Mouse (Mus musculus) myocyte (in vitro differentiated cells): ENCODE data around the gene Prkcq.

Experiments
- E2F4 ChIP-seq: IDR thresholded peaks from one replicate; pipeline ENCODE4 v1.6.1; 2011; ENCODE audit warnings: mild to moderate bottlenecking, control low read depth, moderate library complexity; ENCODE audit not compliant: insufficient read depth
- MAX ChIP-seq: IDR thresholded peaks from one replicate; pipeline ENCODE4 v1.6.1; 2011; ENCODE audit warnings: low read depth, mild to moderate bottlenecking, control low read depth
- POLR2A ChIP-seq: IDR thresholded peaks from one replicate; pipeline ENCODE4 v1.6.1; 2011; ENCODE audit warnings: low read depth, mild to moderate bottlenecking, control low read depth, moderate library complexity; ENCODE audit not compliant: insufficient read length
- POLR2AphosphoS2 ChIP-seq: IDR thresholded peaks from one replicate; pipeline ENCODE4 v1.6.1; 2011; ENCODE audit warnings: low read depth, control low read depth; ENCODE audit not compliant: insufficient read length
- REST ChIP-seq: IDR thresholded peaks from one replicate; pipeline ENCODE4 v1.6.1; 2011; ENCODE audit warnings: mild to moderate bottlenecking, control low read depth, moderate library complexity; ENCODE audit not compliant: insufficient read depth, insufficient read length
- TCF12 ChIP-seq: IDR thresholded peaks from one replicate; pipeline ENCODE4 v1.6.1; 2011; ENCODE audit warnings: mild to moderate bottlenecking, control low read depth; ENCODE audit not compliant: poor library complexity, insufficient read depth, severe bottlenecking
- USF1 ChIP-seq: IDR thresholded peaks from one replicate; pipeline ENCODE4 v1.6.1; 2011; ENCODE audit warnings: low read depth, mild to moderate bottlenecking, control low read depth, moderate library complexity

DNA sequence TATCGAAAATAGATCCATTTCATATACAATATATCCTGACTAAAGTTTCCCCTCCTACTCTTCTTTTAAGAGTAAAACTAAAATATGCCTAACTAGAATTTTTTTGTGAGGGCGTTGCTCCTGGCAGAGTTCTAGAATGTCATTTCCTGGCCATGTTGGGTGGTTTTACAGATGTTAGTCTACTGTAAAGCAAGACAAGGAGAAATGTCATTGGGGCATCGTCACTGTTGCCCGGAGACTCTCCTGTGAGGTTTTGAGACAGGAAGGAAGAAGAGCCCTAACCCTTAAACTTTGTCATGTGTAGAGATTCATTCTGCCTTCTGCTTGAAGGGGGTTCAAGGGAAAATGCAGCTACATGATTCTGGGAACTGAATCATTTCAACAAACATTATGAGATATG, 82.5 kb downstream of the Prkcq start:
- TF ChIP-seq POLR2A (no peak), E2F4 (no peak), POLR2AphosphoS2 (no peak), MAX (no peak), USF1 (no peak), REST (no peak), TCF12 (no peak)
